9 mouse cellular contexts compared by ENCODE assay signal in the genomic region with DNA sequence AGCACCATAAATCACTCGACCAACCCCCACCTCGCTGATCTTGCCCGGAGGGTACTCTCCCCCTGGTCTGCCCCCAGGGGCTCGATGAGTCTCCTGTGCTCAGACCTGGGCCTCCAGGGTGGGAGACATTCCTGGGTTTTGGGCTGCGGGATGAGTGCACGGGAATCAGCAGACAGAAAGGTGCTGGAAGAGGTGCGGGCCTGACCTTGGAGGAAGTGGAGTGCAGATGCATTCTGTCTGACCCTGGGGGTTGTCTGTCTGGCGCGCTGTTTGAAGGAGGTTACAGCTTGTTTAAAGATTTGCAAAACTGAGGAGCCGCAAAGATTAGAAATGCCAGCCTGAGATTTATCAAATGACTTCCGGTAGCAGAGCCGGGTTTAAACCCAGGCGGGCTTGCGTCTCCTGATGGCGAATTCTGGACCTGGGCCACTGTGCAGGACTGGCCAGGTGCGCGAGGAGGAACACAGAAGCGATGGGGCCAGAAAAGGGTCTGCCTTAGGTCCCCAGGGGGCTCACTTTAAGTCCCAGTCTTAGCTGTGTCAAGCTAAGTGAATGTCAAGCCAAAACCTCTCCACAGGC.
DNase-seq lines count a peak whose midpoint lies in the region; ATAC-seq and TF ChIP-seq lines count a peak whose summit lies in the region.
"Had no signal": no experiment of that assay in that cellular context is flagged by ENCODE, and none has a peak within 500 bp of the region (broad histone marks: within the 10 kb centered on the region; RNA-seq: fewer than 3 reads in every experiment).

No protein-coding gene starts in this region.

- peaks cover 4% of the 10 kb centered on the region for H3K27me3 ChIP-seq in kidney, embryonic 14.5 days (ENCODE audit: control insufficient read depth, insufficient read depth, low read length)
- H3K27me3 ChIP-seq in E14TG2a.4 (ENCODE audit: insufficient read depth, low read length), result peaks cover 63% of the 10 kb centered on the region
- H3K27me3 ChIP-seq in embryonic facial prominence, embryonic 10.5 days (replicated peaks; ENCODE audit: low read depth, poor library complexity, severe bottlenecking), result peaks cover 52% of the 10 kb centered on the region
- peaks cover 66% of the 10 kb centered on the region for H3K27me3 ChIP-seq in liver, embryonic 12.5 days (replicated peaks)

- H3K4me1 ChIP-seq in kidney, embryonic 14.5 days (ENCODE audit: control insufficient read depth, insufficient read depth, low read length), result peaks cover 20% of the 10 kb centered on the region
- H3K4me1 ChIP-seq in E14TG2a.4 (replicated peaks; ENCODE audit: low read depth, low read length), result peaks cover 51% of the 10 kb centered on the region
- peaks cover 61% of the 10 kb centered on the region for H3K4me1 ChIP-seq in embryonic facial prominence, embryonic 10.5 days
- H3K4me1 ChIP-seq in liver, embryonic 12.5 days, result peaks cover 48% of the 10 kb centered on the region

- peak overlapping the region; percentile 74 for H3K4me2 ChIP-seq in kidney, embryonic 14.5 days (replicated peaks; ENCODE audit: low read depth, low read length)
- peak overlapping the region; percentile 81 for H3K4me2 ChIP-seq in liver, embryonic 12.5 days

- no peaks in the 10 kb centered on the region for H3K9me3 ChIP-seq in kidney, embryonic 14.5 days (ENCODE audit: control insufficient read depth, low read length)
- H3K9me3 ChIP-seq in E14TG2a.4 (ENCODE audit: low read length), result no peaks in the 10 kb centered on the region
- no peaks in the 10 kb centered on the region for H3K9me3 ChIP-seq in embryonic facial prominence, embryonic 10.5 days
- H3K9me3 ChIP-seq in liver, embryonic 12.5 days (replicated peaks), result no peaks in the 10 kb centered on the region

- DNase-seq in kidney, adult 9 months, result no peak
- peak; percentile 49 for DNase-seq in embryonic facial prominence, embryonic 10.5 days (ENCODE audit: low spot score)
- no peak for DNase-seq in adrenal gland, adult 18-20 months (ENCODE audit: low spot score in 2 of 2)
- DNase-seq in natural killer cell, adult 2 months (ENCODE audit: low spot score in 2 of 2), result no peak
- DNase-seq in T-cell, adult 2 months (ENCODE audit: low spot score), result no peak
- DNase-seq: kidney, postnatal 36 days had no signal

- no peaks in the 10 kb centered on the region for H3K36me3 ChIP-seq in kidney, embryonic 14.5 days (ENCODE audit: control insufficient read depth, insufficient read depth, low read length)
- H3K36me3 ChIP-seq in E14TG2a.4 (ENCODE audit: insufficient read depth, low read length), result no peaks in the 10 kb centered on the region
- no peaks in the 10 kb centered on the region for H3K36me3 ChIP-seq in embryonic facial prominence, embryonic 10.5 days (replicated peaks)
- H3K36me3 ChIP-seq in liver, embryonic 12.5 days, result no peaks in the 10 kb centered on the region

- 0 out of 2 replicates have a peak overlapping the region, but pooled peaks have one; percentile 58 for H3K9ac ChIP-seq in kidney, embryonic 14.5 days (ENCODE audit: low read depth, low read length)
- H3K9ac ChIP-seq in liver, embryonic 12.5 days, result no peak overlapping the region

- 4% methylated on average over 18 of the region's 18 CpGs for WGBS in kidney, embryonic 14.5 days
- 2% methylated on average over 18 of the region's 18 CpGs for WGBS in embryonic facial prominence, embryonic 10.5 days
- 5% methylated on average over 18 of the region's 18 CpGs for WGBS in liver, embryonic 12.5 days (ENCODE audit: insufficient replicate concordance)

- no peak for ATAC-seq in kidney, embryonic 14.5 days (ENCODE audit: low FRiP score, low TSS enrichment)
- ATAC-seq in liver, embryonic 12.5 days, result no peak

- H3K4me3 ChIP-seq in kidney, embryonic 14.5 days (ENCODE audit: low read length), result peak overlapping the region; percentile 36
- H3K4me3 ChIP-seq in E14TG2a.4 (replicated peaks; ENCODE audit: low read length), result peak overlapping the region; percentile 67
- H3K4me3 ChIP-seq in embryonic facial prominence, embryonic 10.5 days, result peak overlapping the region; percentile 54
- peak overlapping the region; percentile 53 for H3K4me3 ChIP-seq in liver, embryonic 12.5 days

- no peak for TF ChIP-seq CTCF in E14TG2a.4 (conservative IDR thresholded peaks at IDR 0.05; ENCODE audit: low read length)

- H3K27ac ChIP-seq in kidney, embryonic 14.5 days (ENCODE audit: low read depth, low read length), result peak overlapping the region; percentile 94
- H3K27ac ChIP-seq in embryonic facial prominence, embryonic 10.5 days (replicated peaks), result peak overlapping the region; percentile 98
- H3K27ac ChIP-seq in liver, embryonic 12.5 days, result no peak overlapping the region
